In the genomic region with DNA sequence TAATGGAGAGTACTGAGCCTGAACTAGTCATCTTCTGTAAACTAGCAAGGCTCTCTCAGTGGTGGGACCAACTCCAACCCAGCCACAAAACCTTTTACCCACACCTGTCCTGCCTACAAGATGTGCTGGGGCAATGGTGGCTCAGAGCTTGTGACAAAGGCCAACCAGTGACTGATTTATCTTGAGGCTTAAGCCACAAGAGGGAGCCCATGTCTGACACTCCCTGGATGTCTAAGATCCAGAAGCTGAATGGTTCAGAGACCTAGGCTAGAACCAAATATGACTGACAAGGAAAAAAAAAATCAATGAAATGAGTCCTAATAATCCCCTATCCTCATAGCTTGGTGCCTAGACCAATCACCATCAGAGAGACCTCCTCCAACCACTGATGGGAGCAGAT, we compare ENCODE assay signal across 9 mouse cellular contexts.
A peak's percentile ranks its signal among the peaks of the same experiment; 100 is the strongest.
DNase-seq lines count a peak whose midpoint lies in the region; ATAC-seq and TF ChIP-seq lines count a peak whose summit lies in the region.
"Had no signal": no experiment of that assay in that cellular context is flagged by ENCODE, and none has a peak within 500 bp of the region (broad histone marks: within the 10 kb centered on the region; RNA-seq: fewer than 3 reads in every experiment).

No protein-coding gene starts in this region.

- TF ChIP-seq POLR2A in cortical plate, adult 2 months (IDR thresholded peaks at IDR 0.05; ENCODE audit: extremely low read depth, insufficient read depth, low read length): no peak

- H3K9me3 ChIP-seq in intestine, postnatal 0 days (ENCODE audit: control insufficient read depth): no peaks in the 10 kb centered on the region
- no peaks in the 10 kb centered on the region for H3K9me3 ChIP-seq in intestine, embryonic 15.5 days
- H3K9me3 ChIP-seq: liver, embryonic 15.5 days had no signal

- H3K9ac ChIP-seq in intestine, postnatal 0 days (ENCODE audit: low read depth, low read length): no peak overlapping the region
- H3K9ac ChIP-seq in intestine, embryonic 15.5 days: no peak overlapping the region
- H3K9ac ChIP-seq: liver, embryonic 15.5 days had no signal

- no peaks in the 10 kb centered on the region for H3K27me3 ChIP-seq in intestine, postnatal 0 days (replicated peaks; ENCODE audit: control insufficient read depth, insufficient read depth, low read length)
- H3K27me3 ChIP-seq in intestine, embryonic 15.5 days (replicated peaks): no peaks in the 10 kb centered on the region
- H3K27me3 ChIP-seq: liver, embryonic 15.5 days had no signal

- peak; percentile 32 for DNase-seq in adrenal gland, postnatal 14 days
- no peak for DNase-seq in adrenal gland, adult 18-20 months (ENCODE audit: low spot score in 2 of 2)
- DNase-seq in lung, postnatal 36 days: peak; percentile 13
- DNase-seq in lung, postnatal 14 days: no peak
- DNase-seq in right cerebral cortex, adult 18-20 months: no peak

- H3K4me3 ChIP-seq in intestine, postnatal 0 days (ENCODE audit: low read depth, low read length): no peak overlapping the region
- no peak overlapping the region for H3K4me3 ChIP-seq in intestine, embryonic 15.5 days (replicated peaks)
- H3K4me3 ChIP-seq in cortical plate, adult 2 months (ENCODE audit: insufficient read depth, low read length): no peak overlapping the region
- H3K4me3 ChIP-seq: liver, embryonic 15.5 days had no signal

- no peak overlapping the region for H3K4me2 ChIP-seq in intestine, postnatal 0 days (replicated peaks; ENCODE audit: low read depth)
- no peak overlapping the region for H3K4me2 ChIP-seq in intestine, embryonic 15.5 days (replicated peaks)
- H3K4me2 ChIP-seq: liver, embryonic 15.5 days had no signal

- H3K36me3 ChIP-seq in intestine, postnatal 0 days (ENCODE audit: control insufficient read depth, insufficient read depth): no peaks in the 10 kb centered on the region
- no peaks in the 10 kb centered on the region for H3K36me3 ChIP-seq in intestine, embryonic 15.5 days
- H3K36me3 ChIP-seq: liver, embryonic 15.5 days had no signal

- peak; percentile 50 for TF ChIP-seq CTCF in intestine, postnatal 0 days (IDR thresholded peaks at IDR 0.05; ENCODE audit: low read depth)
- TF ChIP-seq CTCF in cortical plate, adult 2 months (IDR thresholded peaks at IDR 0.05; ENCODE audit: extremely low read depth, insufficient read depth, low read length): peak; percentile 30

- no peak for ATAC-seq in intestine, postnatal 0 days
- no peak for ATAC-seq in intestine, embryonic 15.5 days

- H3K27ac ChIP-seq in intestine, postnatal 0 days (ENCODE audit: low read depth, low read length): no peak overlapping the region
- H3K27ac ChIP-seq in intestine, embryonic 15.5 days: no peak overlapping the region
- H3K27ac ChIP-seq in cortical plate, adult 2 months (ENCODE audit: insufficient read depth, low read length): no peak overlapping the region
- H3K27ac ChIP-seq: liver, embryonic 15.5 days had no signal

- no peaks in the 10 kb centered on the region for H3K4me1 ChIP-seq in intestine, postnatal 0 days (replicated peaks; ENCODE audit: control insufficient read depth, insufficient read depth, low read length)
- H3K4me1 ChIP-seq in intestine, embryonic 15.5 days (replicated peaks): no peaks in the 10 kb centered on the region
- H3K4me1 ChIP-seq in cortical plate, adult 2 months (ENCODE audit: control insufficient read depth, insufficient read depth, low read length): no peaks in the 10 kb centered on the region
- H3K4me1 ChIP-seq: liver, embryonic 15.5 days had no signal

Comparison
In these comparisons a context has a peak if more than half of its experiments do, and no peak if none do; other contexts are left out.
1. DNase-seq: peak in adrenal gland, postnatal 14 days (single experiment) and lung, postnatal 36 days (single experiment); none in adrenal gland, adult 18-20 months (0 of 2), lung, postnatal 14 days (single experiment) and right cerebral cortex, adult 18-20 months (single experiment).